Mouse (Mus musculus) neural tube, embryonic 12.5 days (tissue): ENCODE data around the gene Krtap31-2. TPM values are rescaled to one million over a fixed set of nuclear protein-coding genes. Genes with fewer than 3 reads are reported as not detected.

Source experiments
- polyA plus RNA-seq: library from polyadenylated mRNA; unstranded; fragments of >200 nt; fragmentation: Nextera tagmentation; extraction: Ambion mirVana; gene quantifications from 2 replicates; pipeline ENCODE4 v1.2.1, GENCODE M21; 2016

The Krtap31-2 gene
- polyA plus RNA-seq, 1 experiment from 2014 or later = not detected

Other genes with a start within 250 kb of the Krtap31-2 start
- gene Gm14190, start 245.6 kb upstream of the Krtap31-2 start, polyA plus RNA-seq = not detected in 2 replicates
- not detected in 2 replicates for gene Gm14180, start 202.0 kb upstream of the Krtap31-2 start, polyA plus RNA-seq
- not detected in 2 replicates for gene Gm11595, start 163.4 kb upstream of the Krtap31-2 start, polyA plus RNA-seq
- gene Krtap4-8, start 155.6 kb upstream of the Krtap31-2 start, polyA plus RNA-seq = not detected in 2 replicates
- gene Krtap4-9, start 151.1 kb upstream of the Krtap31-2 start, polyA plus RNA-seq = not detected in 2 replicates
- gene Gm11596, start 142.8 kb upstream of the Krtap31-2 start, polyA plus RNA-seq = not detected in 2 replicates
- gene Gm11569, start 137.4 kb upstream of the Krtap31-2 start, polyA plus RNA-seq = not detected in 2 replicates
- gene Gm11554, start 131.8 kb upstream of the Krtap31-2 start, polyA plus RNA-seq = not detected in 2 replicates
- not detected in 2 replicates for gene Krtap4-13, start 126.4 kb upstream of the Krtap31-2 start, polyA plus RNA-seq
- gene Gm11564, start 120.6 kb upstream of the Krtap31-2 start, polyA plus RNA-seq = not detected in 2 replicates
- gene 2300003K06Rik, start 98.2 kb upstream of the Krtap31-2 start, polyA plus RNA-seq = not detected in 2 replicates
- not detected in 2 replicates for gene Krtap4-16, start 84.7 kb upstream of the Krtap31-2 start, polyA plus RNA-seq
- gene Gm11568, start 78.4 kb upstream of the Krtap31-2 start, polyA plus RNA-seq = not detected in 2 replicates
- not detected in 2 replicates for gene Gm11559, start 71.8 kb upstream of the Krtap31-2 start, polyA plus RNA-seq
- gene Krtap9-1, start 62.9 kb upstream of the Krtap31-2 start, polyA plus RNA-seq = not detected in 2 replicates
- gene Gm11567, start 57.1 kb upstream of the Krtap31-2 start, polyA plus RNA-seq = not detected in 2 replicates
- gene Krtap31-1, start 28.4 kb upstream of the Krtap31-2 start, polyA plus RNA-seq = not detected in 2 replicates
- not detected in 2 replicates for gene Gm11565, start 21.5 kb upstream of the Krtap31-2 start, polyA plus RNA-seq
- gene Krtap9-5, start 12.2 kb downstream of the Krtap31-2 start, polyA plus RNA-seq = not detected in 2 replicates
- gene Krtap29-1, start 42.8 kb downstream of the Krtap31-2 start, polyA plus RNA-seq = not detected in 2 replicates
- 0.14 TPM in 1 of 2 replicates, not detected in the other for gene Krtap16-1, start 50.3 kb downstream of the Krtap31-2 start, polyA plus RNA-seq
- gene Krtap17-1, start 57.7 kb downstream of the Krtap31-2 start, polyA plus RNA-seq = 0.37 TPM in 1 of 2 replicates, not detected in the other
- gene Krt33a, start 79.9 kb downstream of the Krtap31-2 start, polyA plus RNA-seq = not detected in 2 replicates
- not detected in 2 replicates for gene Krt33b, start 93.6 kb downstream of the Krtap31-2 start, polyA plus RNA-seq
- not detected in 2 replicates for gene Krt34, start 105.3 kb downstream of the Krtap31-2 start, polyA plus RNA-seq
- gene Krt31, start 114.3 kb downstream of the Krtap31-2 start, polyA plus RNA-seq = not detected in 2 replicates
- not detected in 2 replicates for gene Krt32, start 151.9 kb downstream of the Krtap31-2 start, polyA plus RNA-seq
- not detected in 2 replicates for gene Krt35, start 159.9 kb downstream of the Krtap31-2 start, polyA plus RNA-seq
- not detected in 2 replicates for gene Krt36, start 169.3 kb downstream of the Krtap31-2 start, polyA plus RNA-seq
- gene Krt13, start 185.3 kb downstream of the Krtap31-2 start, polyA plus RNA-seq = 0.23 and 0.52 TPM in 2 replicates
- 8.0 and 8.5 TPM in 2 replicates for gene Krt15, start 199.6 kb downstream of the Krtap31-2 start, polyA plus RNA-seq
- 3.4 and 3.7 TPM in 2 replicates for gene Krt19, start 212.4 kb downstream of the Krtap31-2 start, polyA plus RNA-seq